18 mouse cellular contexts compared by ENCODE assay signal in genomic region chr4:86373166-86373565, GRCm38 (mm10).
"Had no signal": no experiment of that assay in that cellular context is flagged by ENCODE, and none has a peak within 500 bp of the region (broad histone marks: within the 10 kb centered on the region; RNA-seq: fewer than 3 reads in every experiment).

No protein-coding gene starts in this region.

- H3K4me3 ChIP-seq: liver, embryonic 15.5 days; lung, embryonic 15.5 days; megakaryocyte, embryonic 14.5 days; midbrain, embryonic 12.5 days; neural tube, embryonic 12.5 days; stomach, embryonic 15.5 days had no signal

- H3K9ac ChIP-seq: liver, embryonic 15.5 days; liver, postnatal 0 days; lung, embryonic 15.5 days; midbrain, embryonic 12.5 days; neural tube, embryonic 12.5 days; stomach, embryonic 15.5 days had no signal

- H3K4me2 ChIP-seq: liver, embryonic 15.5 days; lung, embryonic 15.5 days; midbrain, embryonic 12.5 days; neural tube, embryonic 12.5 days; stomach, embryonic 15.5 days had no signal

- H3K27me3 ChIP-seq: liver, embryonic 15.5 days; lung, embryonic 15.5 days; megakaryocyte, embryonic 14.5 days; midbrain, embryonic 12.5 days; neural tube, embryonic 12.5 days; stomach, embryonic 15.5 days had no signal

- H3K4me1 ChIP-seq: liver, embryonic 15.5 days; lung, embryonic 15.5 days; megakaryocyte, embryonic 14.5 days; midbrain, embryonic 12.5 days; neural tube, embryonic 12.5 days had no signal

- DNase-seq: liver, postnatal 0 days; lung, adult 2 months; lung, postnatal 14 days; lung, postnatal 36 days; midbrain, embryonic 14.5 days; right cerebral cortex, postnatal 14 days; thymus, adult 2 months; thymus, postnatal 25 days; thymus, postnatal 4 days had no signal

- H3K27ac ChIP-seq: liver, embryonic 15.5 days; lung, embryonic 15.5 days; macrophage; midbrain, embryonic 12.5 days; neural tube, embryonic 12.5 days; stomach, embryonic 15.5 days; stomach, postnatal 0 days had no signal

- ATAC-seq: liver, postnatal 0 days; lung, postnatal 0 days had no signal

- H3K36me3 ChIP-seq: liver, embryonic 15.5 days; lung, embryonic 15.5 days; midbrain, embryonic 12.5 days; neural tube, embryonic 12.5 days; stomach, embryonic 15.5 days had no signal

- H3K9me3 ChIP-seq: liver, embryonic 15.5 days; lung, embryonic 15.5 days; megakaryocyte, embryonic 14.5 days; midbrain, embryonic 12.5 days; neural tube, embryonic 12.5 days; stomach, embryonic 15.5 days had no signal
